Mouse (Mus musculus) A20 (cell line): ENCODE results near the gene Acbd6.

Experiments used
- DNase-seq: peaks from one replicate; pipeline ENCODE4 v3.0.0-alpha.2; 2011; ENCODE audit warnings: low read depth, low spot score

Acbd6 gene

DNA sequence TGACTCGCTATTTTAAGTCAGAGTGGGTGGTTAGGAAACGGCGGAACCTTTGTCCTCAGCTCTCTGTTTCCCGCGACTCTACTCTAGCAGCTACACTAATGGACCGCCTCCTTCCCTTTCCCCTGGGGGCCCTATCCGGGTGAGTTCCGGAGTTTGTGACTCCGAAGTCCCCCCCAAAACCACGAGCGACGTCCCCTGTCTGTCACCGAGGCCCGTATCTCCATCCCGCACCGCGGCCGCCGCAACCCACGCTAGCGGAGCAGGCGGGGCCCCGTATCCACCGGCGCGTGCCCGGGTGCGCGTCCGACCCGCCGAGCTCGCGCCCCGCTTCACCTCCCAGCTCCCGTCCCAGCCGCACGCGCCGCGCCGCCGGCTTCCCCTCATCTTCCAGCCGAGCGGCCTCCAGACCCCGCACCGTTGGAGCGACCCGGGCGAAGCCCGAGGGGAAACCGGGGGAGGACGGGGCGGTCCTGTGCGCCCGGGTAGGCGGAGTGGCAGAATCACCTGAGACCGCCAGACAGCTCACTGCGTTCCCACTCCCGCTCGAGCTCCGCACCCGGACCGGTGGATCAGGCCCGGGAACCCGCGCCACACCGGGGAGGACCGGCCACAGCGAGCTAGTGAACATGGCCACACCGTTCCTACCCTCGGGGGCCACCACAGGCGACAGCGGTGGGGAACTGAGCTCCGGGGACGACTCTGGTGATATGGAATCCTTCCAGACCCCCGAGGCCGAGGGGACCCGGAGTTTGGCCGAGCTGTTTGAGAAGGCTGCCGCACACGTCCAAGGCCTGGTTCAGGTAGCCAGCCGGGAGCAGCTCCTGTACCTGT is at the start of gene Acbd6:
Acbd6 (plus strand) TSS at position 109 of the 831 bp plus-strand sequence.
- DNase-seq: peak; percentile 93

DNA sequence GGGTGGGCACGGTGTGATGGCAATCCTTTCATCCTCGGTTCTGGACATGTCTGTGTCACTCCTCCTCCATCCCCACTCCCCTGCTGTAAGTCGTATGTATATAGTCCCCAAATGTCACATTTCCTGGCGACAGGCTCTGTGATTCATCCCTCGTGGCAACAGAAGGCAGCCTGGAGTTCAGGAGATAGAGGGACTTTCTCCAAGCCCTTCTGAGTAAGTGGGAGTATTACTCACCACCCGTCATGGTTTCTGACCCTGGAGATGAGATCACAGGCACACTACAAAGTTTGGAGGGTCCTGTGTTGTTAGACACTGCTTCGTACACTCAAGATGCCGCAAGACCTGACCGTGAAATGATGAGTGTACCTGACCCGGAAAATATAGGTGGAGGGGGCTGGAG is 47.7 kb upstream of the Acbd6 start:
- no peak for DNase-seq

DNA sequence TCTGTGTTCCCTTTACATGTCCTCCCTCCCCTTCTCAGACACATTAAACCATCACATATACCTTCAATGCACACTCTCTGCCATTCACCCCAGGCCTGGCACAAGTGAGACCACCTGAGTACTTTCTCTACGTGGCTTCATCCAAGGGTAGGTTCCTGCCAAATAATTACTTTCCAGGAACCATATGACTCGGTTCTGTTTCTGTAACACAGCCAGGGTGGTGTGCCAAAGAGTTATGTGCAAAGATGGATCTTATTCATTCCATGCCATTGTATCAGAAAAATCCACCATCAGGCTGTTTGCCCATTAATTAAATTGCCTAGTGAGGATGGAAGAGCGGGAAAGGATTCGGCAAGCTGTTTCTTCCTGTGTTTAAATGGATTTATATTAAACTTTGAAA is 42.1 kb upstream of the Acbd6 start:
- DNase-seq: no peak

DNA sequence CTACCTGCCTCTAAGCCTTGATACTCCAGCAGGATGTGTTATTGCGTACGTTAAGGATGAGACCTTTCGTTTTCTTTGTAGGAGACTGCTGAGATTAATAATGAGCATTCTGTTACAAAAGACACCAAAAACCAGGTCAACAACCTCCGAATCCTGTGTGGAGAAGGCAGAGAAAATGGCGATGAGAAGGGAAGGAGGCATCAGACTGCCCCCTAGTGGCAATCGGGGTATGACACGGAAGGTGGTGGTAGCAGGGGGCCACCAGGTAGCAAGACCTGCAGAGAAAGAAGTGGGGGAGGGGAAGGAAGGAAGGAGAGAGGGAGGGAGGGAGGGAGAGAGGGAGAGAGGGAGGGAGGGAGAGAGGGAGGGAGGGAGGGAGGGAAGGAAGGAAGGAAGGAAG is 41.3 kb upstream of the Acbd6 start:
- DNase-seq: peak; percentile 67

DNA sequence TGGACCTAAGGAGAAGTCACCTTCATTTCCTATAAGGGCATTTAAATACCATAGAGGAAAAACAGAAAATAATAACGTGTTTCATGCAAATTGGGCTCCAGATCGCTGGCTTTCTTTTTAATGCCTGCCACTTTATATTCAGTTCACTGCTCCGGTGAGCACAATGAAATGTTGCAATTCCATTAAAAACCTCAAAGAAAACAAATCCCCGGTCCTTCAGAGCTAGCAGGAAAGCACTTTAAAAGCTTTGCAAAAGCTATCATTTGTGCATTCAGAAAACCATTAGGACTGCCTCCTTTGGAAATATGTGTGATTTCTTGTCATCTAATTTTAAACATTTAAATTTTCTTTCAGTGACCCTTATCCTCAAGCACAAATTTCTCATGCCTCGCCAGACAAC is 40.9 kb upstream of the Acbd6 start:
- no peak for DNase-seq

DNA sequence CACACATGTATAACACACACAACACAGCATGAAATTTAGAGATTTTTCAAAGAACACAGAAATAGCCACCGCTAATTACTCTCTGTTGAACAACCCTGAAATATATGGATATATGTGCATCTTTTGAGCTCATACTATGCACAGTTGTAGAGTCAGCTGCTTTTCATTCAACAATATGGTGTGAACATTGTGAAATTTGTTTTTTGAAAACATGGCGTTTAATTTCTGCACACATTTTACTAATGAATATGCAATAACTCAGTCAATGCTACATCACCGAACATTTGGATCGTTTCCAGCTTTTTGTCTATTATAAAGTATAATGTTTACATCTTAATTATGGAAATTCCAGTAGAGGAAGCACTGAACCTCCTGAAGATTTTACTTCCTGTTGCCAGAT is 37.6 kb upstream of the Acbd6 start:
- DNase-seq: no peak

DNA sequence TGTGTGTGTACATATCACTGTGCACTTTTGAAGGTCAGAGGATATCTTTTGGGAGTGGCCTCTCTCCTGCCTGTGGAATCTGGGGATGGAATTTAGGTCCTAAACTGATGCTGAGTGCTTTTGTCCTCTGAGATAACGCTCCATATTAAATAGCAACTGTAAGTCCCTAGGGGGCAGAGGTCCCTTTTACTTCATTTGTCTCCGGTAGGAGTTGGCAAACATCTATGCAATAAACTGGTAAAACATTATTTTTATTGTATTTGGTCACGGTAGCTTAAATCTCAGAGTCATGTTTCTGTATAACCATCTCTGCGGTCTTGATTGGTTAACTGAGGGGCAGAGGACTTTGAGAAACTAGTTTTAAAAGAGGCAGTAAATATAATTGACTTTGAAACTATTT is 35.4 kb upstream of the Acbd6 start:
- no peak for DNase-seq

DNA sequence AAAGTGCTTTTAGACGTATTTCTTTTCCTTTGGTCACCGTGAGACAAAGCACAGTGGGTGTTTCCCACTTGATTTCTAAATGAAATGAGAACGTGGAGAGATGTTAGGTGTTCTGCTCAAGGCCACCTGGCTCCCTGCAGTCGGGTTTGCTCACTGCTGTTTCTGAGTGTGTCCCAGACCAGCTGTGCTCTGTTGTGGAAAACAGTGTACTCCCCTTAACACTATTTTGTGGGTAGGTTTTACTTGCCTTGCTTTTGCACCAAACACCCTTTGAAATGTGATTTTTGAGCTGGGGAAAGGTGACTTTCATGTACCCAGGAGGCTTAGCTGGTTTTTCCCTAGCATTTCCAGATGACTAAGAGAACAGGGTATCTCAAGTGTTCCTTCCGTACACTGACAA is 31.7 kb upstream of the Acbd6 start:
- no peak for DNase-seq

DNA sequence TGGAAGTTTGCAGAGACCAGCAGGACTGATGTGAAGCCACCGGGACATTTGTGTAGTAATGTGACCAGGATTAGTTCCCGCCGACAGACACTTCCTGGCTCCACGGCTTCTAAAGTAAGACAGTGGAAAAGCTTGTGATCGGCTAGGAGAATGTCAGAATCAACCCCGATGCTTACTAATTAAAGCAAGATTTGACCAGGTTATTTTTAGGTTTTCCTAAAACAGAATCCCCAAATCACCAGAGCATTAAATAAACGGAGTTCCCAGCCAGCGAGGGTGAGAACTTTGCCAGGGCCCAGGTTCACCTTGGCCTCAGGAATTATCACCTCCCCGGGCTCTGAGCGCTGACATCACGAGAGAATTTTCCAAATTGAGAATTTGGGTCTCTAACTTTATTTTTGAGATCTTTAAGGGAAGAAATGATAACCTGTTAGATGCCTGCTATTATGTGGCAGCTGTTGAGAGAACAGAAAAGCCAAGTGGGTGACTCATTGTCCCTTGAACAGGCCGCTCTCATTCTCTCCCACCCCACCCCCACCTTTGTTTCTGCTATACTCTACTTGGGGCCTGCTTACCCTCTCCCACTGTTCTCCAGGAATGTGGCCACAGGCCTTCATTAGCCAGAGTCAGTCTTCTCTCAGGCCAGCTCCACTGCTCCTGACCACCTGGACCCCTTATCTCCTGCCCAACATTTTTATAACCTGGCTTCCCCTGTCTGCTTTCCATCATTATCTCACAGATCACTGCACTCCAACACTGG is 30.7 kb upstream of the Acbd6 start:
- no peak for DNase-seq

DNA sequence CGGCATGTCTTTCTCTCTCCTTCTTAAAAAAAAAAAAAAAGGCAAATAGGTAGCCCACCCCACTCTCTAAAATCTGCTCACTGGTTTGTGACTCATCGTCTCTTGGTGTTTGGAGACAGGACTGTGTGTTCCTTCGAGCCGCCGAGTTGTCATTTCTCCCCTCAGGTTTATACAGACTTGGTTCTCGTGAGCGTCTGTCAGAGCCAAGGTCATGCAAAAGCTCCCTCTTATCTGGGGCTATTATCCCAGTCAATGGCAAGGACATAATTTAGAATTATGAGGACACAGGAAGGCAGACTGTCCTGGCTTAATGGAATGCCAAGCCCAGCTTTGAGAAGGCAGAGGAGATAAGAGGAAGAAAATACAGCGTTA is 30.1 kb upstream of the Acbd6 start:
- DNase-seq: no peak

DNA sequence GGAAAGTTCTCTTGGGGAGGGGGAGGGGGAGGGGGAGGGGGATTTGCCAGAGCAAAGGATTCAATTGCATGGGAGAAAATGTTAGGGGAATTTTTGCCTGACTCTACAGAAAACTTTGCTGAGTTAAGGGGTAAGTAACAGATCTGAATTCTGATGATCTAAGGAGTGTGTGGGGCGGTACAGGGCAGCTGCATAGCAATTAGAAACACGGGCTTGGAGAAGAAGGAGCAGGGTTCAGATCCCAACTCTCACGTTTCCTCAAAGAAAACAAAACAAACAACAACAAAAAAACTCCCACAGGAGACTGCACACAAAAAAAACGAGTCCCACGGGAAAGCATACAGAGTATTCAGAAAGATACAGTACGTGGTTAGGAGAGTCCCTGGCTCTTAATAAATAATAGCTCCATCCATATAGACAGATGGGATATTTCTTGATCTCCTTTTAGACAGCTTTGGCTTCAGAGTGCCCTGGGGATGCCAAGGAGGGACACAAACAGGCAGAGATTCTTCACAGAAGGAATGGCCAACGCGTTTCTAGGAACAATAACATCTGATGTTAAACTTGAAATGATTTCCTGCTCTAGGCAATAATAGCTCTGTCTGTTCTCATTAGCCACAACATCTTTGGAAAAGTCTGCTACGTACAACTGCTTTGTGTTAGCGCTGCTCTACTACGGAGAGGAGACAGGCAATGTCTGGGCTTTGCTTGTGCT is 29.4 kb upstream of the Acbd6 start:
- DNase-seq: no peak

DNA sequence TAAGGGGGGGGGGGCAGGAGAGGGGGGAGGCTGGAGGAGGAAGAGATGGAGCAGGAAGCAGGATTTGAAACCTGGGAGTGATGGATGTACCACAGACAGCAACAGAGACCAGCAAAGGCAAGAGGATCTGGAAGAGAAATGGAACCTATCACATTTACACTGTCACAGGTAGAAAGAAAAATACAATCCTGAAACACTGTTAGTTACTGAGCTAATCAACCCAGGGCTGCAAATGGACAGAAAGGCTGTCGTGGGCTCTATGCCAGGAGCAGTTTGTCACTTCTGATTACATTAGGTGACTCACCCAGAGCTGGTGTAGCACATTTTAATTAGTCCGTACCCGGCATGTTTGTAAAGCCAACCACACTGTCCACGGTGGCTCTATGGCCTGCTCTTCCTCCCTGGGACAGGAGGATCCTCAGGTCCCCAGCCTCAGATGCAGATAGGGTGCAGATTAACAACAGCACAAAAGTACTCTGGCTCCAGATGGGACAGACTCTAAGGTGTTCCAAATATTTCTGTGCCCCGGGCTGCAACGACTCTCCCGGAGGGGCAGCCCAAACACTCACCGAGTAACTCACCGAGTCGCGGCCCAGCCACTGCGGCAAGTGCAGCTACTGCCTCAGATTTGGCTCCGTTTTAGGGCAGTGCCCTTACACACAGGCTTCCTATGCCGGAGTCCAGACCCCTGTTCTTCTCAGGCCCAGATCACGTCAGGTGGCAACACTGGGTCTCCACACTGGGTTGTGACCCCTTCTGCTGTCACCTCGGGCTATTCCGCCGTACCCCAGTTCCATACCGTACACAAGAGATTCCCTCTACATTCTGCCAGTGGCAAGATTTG is 28.6 kb upstream of the Acbd6 start:
- no peak for DNase-seq

DNA sequence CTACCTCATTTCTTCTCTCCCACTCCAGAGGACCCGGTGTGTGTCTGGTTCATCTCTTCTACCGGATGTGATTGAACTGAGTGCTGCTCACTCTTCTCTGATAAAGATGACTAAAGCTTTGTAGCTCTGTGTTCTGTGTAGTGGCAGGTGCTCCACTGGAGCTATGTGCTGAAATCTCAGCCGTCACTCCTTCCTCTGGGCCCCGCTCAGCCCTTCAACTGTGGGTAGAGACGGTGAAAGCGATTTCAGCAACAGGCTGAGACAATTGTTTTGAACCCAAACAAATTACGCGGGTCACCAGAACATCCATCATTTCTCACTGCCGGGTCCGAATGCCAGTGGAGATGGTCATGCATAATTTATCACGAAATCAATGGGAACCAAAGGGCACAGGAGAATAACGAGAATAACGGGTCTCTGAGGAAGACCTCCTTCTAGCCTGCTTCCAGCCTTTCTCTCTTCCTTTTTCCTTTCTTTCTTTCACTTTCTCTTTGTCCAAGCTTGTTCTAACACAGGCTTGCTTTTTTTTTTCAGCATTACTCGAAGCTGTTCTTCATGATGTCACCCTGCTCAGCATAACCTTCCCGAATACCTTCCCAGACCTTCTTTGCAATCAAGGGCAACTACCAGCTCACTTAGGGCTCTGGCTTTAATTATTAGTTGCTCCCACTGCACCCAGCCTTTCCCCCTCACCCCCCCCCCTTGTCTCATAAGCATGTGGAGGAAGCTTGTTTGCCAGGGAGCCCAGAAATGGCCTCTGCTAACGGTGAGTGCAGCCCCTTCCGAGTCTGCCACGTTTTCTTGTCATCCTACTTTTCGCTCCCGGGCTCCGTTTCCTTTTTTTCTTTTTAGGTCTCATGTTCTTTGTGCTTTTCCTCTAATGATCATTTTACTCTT is 27.1 kb upstream of the Acbd6 start:
- no peak for DNase-seq

DNA sequence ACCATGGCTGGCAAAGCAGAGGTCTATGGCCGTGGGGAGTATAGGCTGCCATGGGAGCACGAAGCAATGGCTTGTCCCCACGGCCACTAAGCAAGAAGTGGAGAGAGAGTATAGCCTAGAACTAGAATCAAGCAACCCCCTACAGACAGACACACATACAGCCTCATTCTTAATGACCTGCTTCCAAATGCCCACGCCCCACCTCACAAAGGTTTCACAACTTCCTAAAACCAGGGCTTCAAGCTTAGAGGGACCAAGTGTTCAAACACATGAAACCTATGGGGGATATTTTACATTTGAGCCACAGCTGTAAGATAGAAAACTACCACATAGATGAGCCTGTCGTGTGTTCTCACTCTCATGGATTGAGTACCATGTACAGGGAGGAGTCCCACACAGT is 25.5 kb upstream of the Acbd6 start:
- DNase-seq: no peak

DNA sequence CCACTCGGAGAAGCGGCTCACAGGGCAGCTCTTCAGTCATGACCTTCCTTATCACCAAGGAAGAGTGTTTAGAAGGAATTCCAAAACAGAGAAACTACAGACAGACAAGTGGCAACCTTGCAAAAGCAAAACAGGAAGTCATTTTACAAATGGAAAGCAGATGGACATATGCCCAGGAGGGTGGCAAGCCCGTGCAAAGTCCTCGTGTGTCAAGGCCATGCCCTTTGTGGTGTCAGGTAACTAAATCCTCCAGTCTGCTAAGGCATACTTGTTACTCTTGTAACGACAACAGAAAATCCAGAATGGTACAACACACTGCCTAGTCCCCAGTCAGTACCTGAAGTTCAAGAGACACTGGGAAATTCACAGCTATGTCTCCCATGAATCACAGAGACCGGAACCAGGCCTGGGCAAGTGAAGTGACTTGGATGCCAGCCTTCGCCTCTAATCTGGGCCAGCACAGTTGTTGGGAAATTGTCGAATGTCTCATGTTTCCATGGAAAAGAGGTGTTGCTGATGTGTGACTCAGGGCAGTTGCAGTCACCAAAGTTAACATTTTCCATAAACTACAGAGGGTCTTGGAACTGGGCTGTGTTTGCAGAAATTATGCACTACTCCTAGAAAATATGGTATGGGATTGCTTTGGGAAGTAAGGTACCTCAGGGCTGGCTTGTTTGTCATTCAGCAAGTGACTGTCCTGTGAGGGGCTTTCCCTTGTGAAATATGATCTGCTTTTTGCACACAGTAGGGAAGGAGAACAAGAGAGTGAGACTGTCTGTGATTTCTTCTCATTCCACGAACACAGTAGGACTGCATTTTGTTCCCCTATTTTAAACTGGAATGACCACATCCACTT is 24.9 kb upstream of the Acbd6 start:
- DNase-seq: peak; percentile 7

DNA sequence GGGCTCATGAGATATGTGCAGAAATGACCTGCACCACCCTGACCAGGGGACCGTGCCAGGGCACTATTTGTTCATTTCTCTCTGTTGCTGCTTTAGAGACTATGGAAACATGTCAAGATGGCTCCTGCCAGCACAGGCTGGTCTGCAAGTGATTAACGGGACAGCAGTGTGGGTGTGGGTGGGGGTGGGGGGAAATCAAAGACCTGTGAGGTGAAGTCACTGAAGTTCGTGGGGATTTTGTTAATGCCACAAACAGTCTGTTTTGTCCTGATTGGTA is 24.3 kb upstream of the Acbd6 start:
- DNase-seq: no peak

DNA sequence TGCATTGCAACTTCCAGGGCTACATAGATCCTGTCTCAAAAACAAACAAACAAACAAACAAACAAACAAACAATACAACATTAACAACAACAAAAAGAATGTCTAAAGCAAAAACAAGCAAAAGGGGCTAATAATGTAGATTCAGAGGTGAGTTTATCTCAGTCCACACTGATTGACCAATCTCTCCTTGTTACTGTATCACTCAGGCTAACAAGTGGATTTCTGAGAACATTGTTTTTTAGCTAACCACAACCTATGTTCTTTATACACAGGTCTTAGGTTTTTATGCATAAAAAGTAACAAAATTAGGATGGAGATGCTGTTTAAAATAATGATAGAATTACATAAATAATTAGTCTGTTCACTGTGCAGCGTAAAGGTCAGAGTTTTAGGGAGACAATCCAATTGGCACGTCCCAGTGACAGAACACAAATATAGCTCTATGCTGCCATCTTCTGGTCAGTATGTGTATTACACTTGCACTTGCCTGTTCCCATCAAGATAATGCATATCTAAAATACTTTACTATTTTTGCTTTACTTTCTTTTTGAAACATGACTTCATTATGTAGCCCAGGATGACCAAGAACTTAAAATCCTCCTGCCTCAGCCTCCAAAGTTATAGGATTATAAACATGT is 20.8 kb upstream of the Acbd6 start:
- peak; percentile 65 for DNase-seq

DNA sequence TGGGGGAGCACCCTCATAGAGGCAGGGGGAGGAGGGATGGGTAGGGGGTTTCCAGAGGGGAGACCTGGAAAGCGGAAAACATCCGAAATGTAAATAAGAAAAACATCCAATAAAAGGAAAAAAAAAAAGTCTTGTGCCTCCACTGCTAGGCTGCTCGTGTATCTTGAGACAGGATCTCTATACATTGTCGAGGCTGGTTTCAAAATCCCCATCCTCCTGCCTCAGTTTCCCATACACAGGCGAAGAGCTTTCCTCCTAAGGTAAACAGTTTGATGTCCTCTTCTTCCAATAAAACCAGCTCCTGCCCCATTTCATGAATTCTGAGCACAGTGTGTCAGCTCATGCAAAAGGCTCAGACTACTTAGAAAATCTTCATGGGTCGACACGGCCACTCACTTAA is 19.9 kb upstream of the Acbd6 start:
- DNase-seq: no peak

DNA sequence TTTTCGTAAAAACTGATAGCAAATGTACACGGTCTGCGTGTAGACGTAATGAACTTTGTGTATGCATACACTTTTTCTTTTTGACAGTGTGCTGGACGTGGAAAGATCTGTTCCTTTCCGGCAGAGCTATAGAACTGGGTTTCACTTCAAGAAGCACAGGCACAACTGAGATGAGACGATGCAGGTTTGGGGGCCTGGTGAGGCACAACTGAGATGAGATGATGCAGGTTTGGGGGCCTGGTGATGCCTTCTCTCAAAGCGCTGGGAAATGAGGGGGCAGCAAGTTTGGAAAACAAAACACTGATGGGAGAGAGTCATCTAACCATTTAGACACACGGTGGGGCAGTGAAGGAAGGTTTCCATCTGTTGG is 293 bp upstream of the Acbd6 start:
- no peak for DNase-seq

DNA sequence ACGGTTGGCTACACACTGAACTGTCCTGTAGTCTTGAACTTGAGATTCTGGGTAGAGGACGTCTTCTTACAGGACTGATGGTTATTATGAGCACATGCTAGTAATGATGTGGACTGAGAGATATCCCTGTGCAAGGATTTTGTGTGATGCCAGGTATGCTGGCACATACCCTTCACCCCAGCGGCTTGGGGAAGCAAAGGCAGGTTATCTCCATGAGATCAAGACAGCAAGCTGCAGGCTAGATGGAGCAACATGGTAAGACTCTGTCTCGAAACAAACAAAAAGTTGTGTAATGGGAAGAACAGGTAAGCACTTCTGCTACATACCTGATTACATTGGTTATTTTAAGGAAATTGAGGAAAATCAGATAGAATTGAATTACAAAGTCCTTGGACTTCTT is 2.1 kb downstream of the Acbd6 start:
- no peak for DNase-seq
